Mouse (Mus musculus) testis, adult 2 months (tissue): Measurements from ENCODE around the gene Nup133.

Source experiments
- CTCF ChIP-seq: fragments of 200-500 bp; IDR thresholded peaks from 2 replicates; pipeline ENCODE4 v1.5.1; 2012; ENCODE audit warnings: low read depth, mild to moderate bottlenecking, inconsistent platforms, low read length, moderate library complexity; ENCODE audit not compliant: control insufficient read depth, insufficient read depth, insufficient replicate concordance
- POLR2A ChIP-seq: fragments of 200-500 bp; IDR thresholded peaks from 2 replicates; pipeline ENCODE4 v1.6.1; 2012; ENCODE audit warnings: low read depth, mild to moderate bottlenecking, inconsistent platforms, low read length, moderate library complexity; ENCODE audit not compliant: control insufficient read depth

DNA sequence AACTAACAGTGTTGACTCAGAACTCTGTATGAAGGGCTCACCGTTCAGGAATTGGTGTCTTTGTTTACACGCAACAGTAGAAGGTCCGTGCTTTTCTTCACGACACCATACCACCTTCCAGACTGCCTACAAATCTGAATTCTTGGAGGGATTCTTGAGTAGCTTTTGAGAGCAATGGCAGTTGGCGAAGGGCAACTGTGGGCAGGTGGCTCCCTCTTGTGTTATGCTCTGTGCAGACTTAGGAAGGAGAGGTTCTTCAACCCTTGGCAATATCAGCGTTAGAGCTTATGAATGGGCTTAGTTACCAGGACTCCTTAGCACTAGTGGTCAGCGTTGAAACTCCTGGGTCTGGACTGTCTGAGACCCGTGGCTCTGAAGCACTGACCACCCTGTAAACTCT is 43.5 kb upstream of the Nup133 start:
- TF ChIP-seq CTCF: no peak
- no peak for TF ChIP-seq POLR2A
